Mouse (Mus musculus): ENCODE data around the gene Thpo. TPM values are rescaled to one million over a fixed set of nuclear protein-coding genes. Genes with fewer than 3 reads are reported as not detected.

Gene Thpo
- polyA plus RNA-seq, 1 experiment from 2014 or later: 1.2 TPM

- Histone ChIP-seq H3K4me2 (no peak overlapping the region), H3K27me3 (replicated peaks) (no peaks in the 10 kb centered on the region), H3K36me3 (peaks cover 40% of the 10 kb centered on the region), H3K4me3 (replicated peaks) (no peak overlapping the region), H3K4me1 (peaks cover 39% of the 10 kb centered on the region), H3K9me3 (replicated peaks) (no peaks in the 10 kb centered on the region), H3K9ac (replicated peaks) (no peak overlapping the region), H3K27ac (replicated peaks) (no peak overlapping the region)
- ATAC-seq (ENCODE audit: low FRiP score): no peak
- WGBS: 80% methylated on average over 9 of the region's 9 CpGs
Measured at GRCm38 (mm10) chr16:20712190-20712589, 22.1 kb downstream of the Thpo start.

- H3K9me3 ChIP-seq (replicated peaks): no peaks in the 10 kb centered on the region
- H3K4me3 ChIP-seq (replicated peaks): no peak overlapping the region
- H3K36me3 ChIP-seq: peaks cover 52% of the 10 kb centered on the region
- peaks cover 30% of the 10 kb centered on the region for H3K4me1 ChIP-seq
- no peak overlapping the region for H3K27ac ChIP-seq (replicated peaks)
- no peaks in the 10 kb centered on the region for H3K27me3 ChIP-seq (replicated peaks)
- H3K9ac ChIP-seq (replicated peaks): no peak overlapping the region
- no peak overlapping the region for H3K4me2 ChIP-seq
- no peak for ATAC-seq (ENCODE audit: low FRiP score)
- 84% methylated on average over 4 of the region's 4 CpGs for WGBS
Measured at GRCm38 (mm10) chr16:20710810-20711209, 23.5 kb downstream of the Thpo start.

- no peak for ATAC-seq (ENCODE audit: low FRiP score)
- H3K36me3 ChIP-seq: peaks cover 56% of the 10 kb centered on the region
- peaks cover 27% of the 10 kb centered on the region for H3K4me1 ChIP-seq
- no peaks in the 10 kb centered on the region for H3K27me3 ChIP-seq (replicated peaks)
- H3K9ac ChIP-seq (replicated peaks): no peak overlapping the region
- no peak overlapping the region for H3K4me3 ChIP-seq (replicated peaks)
- WGBS: 95% methylated on average over 11 of the region's 11 CpGs
- H3K27ac ChIP-seq (replicated peaks): no peak overlapping the region
- no peaks in the 10 kb centered on the region for H3K9me3 ChIP-seq (replicated peaks)
- H3K4me2 ChIP-seq: no peak overlapping the region
Measured at GRCm38 (mm10) chr16:20710370-20710769, 23.9 kb downstream of the Thpo start.

- Histone ChIP-seq H3K4me3 (replicated peaks) (no peak overlapping the region), H3K27me3 (replicated peaks) (no peaks in the 10 kb centered on the region), H3K36me3 (peaks cover 60% of the 10 kb centered on the region), H3K9me3 (replicated peaks) (no peaks in the 10 kb centered on the region), H3K27ac (replicated peaks) (no peak overlapping the region), H3K4me1 (peaks cover 14% of the 10 kb centered on the region), H3K9ac (replicated peaks) (no peak overlapping the region), H3K4me2 (no peak overlapping the region)
- ATAC-seq (ENCODE audit: low FRiP score): peak; percentile 51
- 72% methylated on average over 19 of the region's 19 CpGs for WGBS
Measured at GRCm38 (mm10) chr16:20708939-20709734, 25.2 kb downstream of the Thpo start.

- no peak overlapping the region for H3K27ac ChIP-seq (replicated peaks)
- H3K4me3 ChIP-seq (replicated peaks): no peak overlapping the region
- no peaks in the 10 kb centered on the region for H3K9me3 ChIP-seq (replicated peaks)
- no peak overlapping the region for H3K9ac ChIP-seq (replicated peaks)
- H3K36me3 ChIP-seq: peaks cover 62% of the 10 kb centered on the region
- peaks cover 7% of the 10 kb centered on the region for H3K4me1 ChIP-seq
- H3K27me3 ChIP-seq (replicated peaks): no peaks in the 10 kb centered on the region
- ATAC-seq (ENCODE audit: low FRiP score): 0 out of 2 replicates have a peak, but pooled peaks have one; percentile 3
- 94% methylated on average over 21 of the region's 21 CpGs for WGBS
- no peak overlapping the region for H3K4me2 ChIP-seq
Measured at GRCm38 (mm10) chr16:20708220-20708938, 25.9 kb downstream of the Thpo start.

- Histone ChIP-seq H3K4me3 (replicated peaks) (no peak overlapping the region), H3K4me2 (no peak overlapping the region), H3K9me3 (replicated peaks) (no peaks in the 10 kb centered on the region), H3K36me3 (peaks cover 56% of the 10 kb centered on the region), H3K27me3 (replicated peaks) (no peaks in the 10 kb centered on the region), H3K27ac (replicated peaks) (no peak overlapping the region), H3K9ac (replicated peaks) (no peak overlapping the region), H3K4me1 (peaks cover 15% of the 10 kb centered on the region)
- no peak for ATAC-seq (ENCODE audit: low FRiP score)
- 93% methylated on average over 2 of the region's 2 CpGs for WGBS
Measured at GRCm38 (mm10) chr16:20706407-20707055, 27.8 kb downstream of the Thpo start.

GRCm38 (mm10) chr16:20705786-20706185 lies 28.5 kb downstream of the Thpo start:
- no peaks in the 10 kb centered on the region for H3K9me3 ChIP-seq (replicated peaks)
- no peak overlapping the region for H3K27ac ChIP-seq (replicated peaks)
- 77% methylated on average over 3 of the region's 3 CpGs for WGBS
- ATAC-seq (ENCODE audit: low FRiP score): no peak
- H3K4me2 ChIP-seq: no peak overlapping the region
- H3K9ac ChIP-seq (replicated peaks): no peak overlapping the region
- H3K27me3 ChIP-seq (replicated peaks): no peaks in the 10 kb centered on the region
- peaks cover 51% of the 10 kb centered on the region for H3K36me3 ChIP-seq
- peaks cover 18% of the 10 kb centered on the region for H3K4me1 ChIP-seq
- H3K4me3 ChIP-seq (replicated peaks): no peak overlapping the region

GRCm38 (mm10) chr16:20703699-20704400 lies 30.5 kb downstream of the Thpo start:
- 95% methylated on average over 6 of the region's 6 CpGs for WGBS
- H3K4me2 ChIP-seq: no peak overlapping the region

GRCm38 (mm10) chr16:20703071-20703470 lies 31.2 kb downstream of the Thpo start:
- H3K27ac ChIP-seq (replicated peaks): no peak overlapping the region
- no peak overlapping the region for H3K4me2 ChIP-seq
- WGBS: 96% methylated on average over 10 of the region's 10 CpGs
- no peak overlapping the region for H3K9ac ChIP-seq (replicated peaks)
- ATAC-seq (ENCODE audit: low FRiP score): no peak
- no peaks in the 10 kb centered on the region for H3K9me3 ChIP-seq (replicated peaks)
- H3K27me3 ChIP-seq (replicated peaks): no peaks in the 10 kb centered on the region
- peaks cover 59% of the 10 kb centered on the region for H3K36me3 ChIP-seq
- H3K4me3 ChIP-seq (replicated peaks): no peak overlapping the region
- peaks cover 23% of the 10 kb centered on the region for H3K4me1 ChIP-seq

More at GRCm38 (mm10) chr16:20703699-20704400, 30.5 kb downstream of the Thpo start:
- Histone ChIP-seq H3K36me3 (peaks cover 59% of the 10 kb centered on the region), H3K9me3 (replicated peaks) (no peaks in the 10 kb centered on the region), H3K9ac (replicated peaks) (no peak overlapping the region), H3K4me1 (peaks cover 23% of the 10 kb centered on the region), H3K27me3 (replicated peaks) (no peaks in the 10 kb centered on the region), H3K4me3 (replicated peaks) (no peak overlapping the region), H3K27ac (replicated peaks) (0 out of 2 replicates have a peak overlapping the region, but pooled peaks have one; percentile 6)
- no peak for ATAC-seq (ENCODE audit: low FRiP score)

- Histone ChIP-seq H3K4me1 (peaks cover 23% of the 10 kb centered on the region), H3K9ac (replicated peaks) (0 out of 2 replicates have a peak overlapping the region, but pooled peaks have one; percentile 23), H3K4me2 (no peak overlapping the region), H3K27ac (replicated peaks) (peak overlapping the region; percentile 60), H3K9me3 (replicated peaks) (no peaks in the 10 kb centered on the region), H3K27me3 (replicated peaks) (no peaks in the 10 kb centered on the region), H3K4me3 (replicated peaks) (no peak overlapping the region), H3K36me3 (peaks cover 53% of the 10 kb centered on the region)
- WGBS: 7% methylated on average over 8 of the region's 8 CpGs
- ATAC-seq (ENCODE audit: low FRiP score): peak; percentile 52; the same call in 1 of the 2 replicates
Measured at GRCm38 (mm10) chr16:20702522-20702893, 31.8 kb downstream of the Thpo start.

Measured in neural tube, embryonic 15.5 days (tissue).